Mouse (Mus musculus) urinary bladder, postnatal 0 days (tissue): ENCODE results near the gene Nfasc. TPM values are rescaled to one million over a fixed set of nuclear protein-coding genes. Genes with fewer than 3 reads are reported as not detected.

Experiments used
- polyA plus RNA-seq: library from polyadenylated mRNA; unstranded; fragments of >200 nt; fragmentation: Nextera tagmentation; extraction: Ambion mirVana; gene quantifications from 2 replicates; pipeline ENCODE4 v1.2.1, GENCODE M21; 2015

The Nfasc gene
- polyA plus RNA-seq, result 0.69 and 0.98 TPM in 2 replicates

GRCm38 (mm10) chr1:132741175-132741997 lies at the start of gene Nfasc:
Gene Nfasc (minus strand): TSS chr1:132741797.

GRCm38 (mm10) chr1:132542762-132543306 lies 198.8 kb downstream of the Nfasc start, which contains the start of gene Cntn2:
Gene Cntn2 (minus strand): TSS chr1:132543256.

Other genes starting within 250 kb of the Nfasc start
- gene Tmem81, start 235.6 kb downstream of the Nfasc start, polyA plus RNA-seq, result 0.91 and 1.2 TPM in 2 replicates
- 0.04 and 0.06 TPM in 2 replicates for gene Cntn2, start 198.5 kb downstream of the Nfasc start, polyA plus RNA-seq
- gene Lrrn2, start 138.5 kb upstream of the Nfasc start, polyA plus RNA-seq, result 1.8 TPM in 2 replicates